Mouse (Mus musculus): ENCODE measurements around the gene Rraga.
"Not testable (repeated sequence)": the region's sequence is repeated elsewhere in the genome, so short reads cannot be mapped to it uniquely, and the experiment has no call there.

Gene Rraga

GRCm38 (mm10) chr4:86588236-86588635 is 12.8 kb downstream of the Rraga start:
- DNase-seq (ENCODE audit: extremely low spot score, low read depth, low spot score) = no peak

- DNase-seq (ENCODE audit: extremely low spot score, low read depth, low spot score) = no peak
These were observed 15.8 kb downstream of the Rraga start for GRCm38 (mm10) chr4:86591304-86591703.

GRCm38 (mm10) chr4:86611524-86612288 is 36.2 kb downstream of the Rraga start, which contains the start of gene Haus6:
Gene Haus6 (minus strand): TSS chr4:86612055.
- peak; percentile 95 for DNase-seq (ENCODE audit: extremely low spot score, low read depth, low spot score)

GRCm38 (mm10) chr4:86612289-86612620 is 36.8 kb downstream of the Rraga start:
- DNase-seq (ENCODE audit: extremely low spot score, low read depth, low spot score) = no peak

- no peak for DNase-seq (ENCODE audit: extremely low spot score, low read depth, low spot score)
These were observed 45.0 kb downstream of the Rraga start for GRCm38 (mm10) chr4:86620506-86620905.

- no peak for DNase-seq (ENCODE audit: extremely low spot score, low read depth, low spot score)
These were observed 46.6 kb downstream of the Rraga start for GRCm38 (mm10) chr4:86622116-86622515.

GRCm38 (mm10) chr4:86622532-86622931 is 47.1 kb downstream of the Rraga start:
- not testable (repeated sequence) for DNase-seq (ENCODE audit: extremely low spot score, low read depth, low spot score)

- DNase-seq (ENCODE audit: extremely low spot score, low read depth, low spot score) = no peak
These were observed 50.0 kb downstream of the Rraga start for GRCm38 (mm10) chr4:86625463-86625862.

- not testable (repeated sequence) for DNase-seq (ENCODE audit: extremely low spot score, low read depth, low spot score)
These were observed 51.0 kb downstream of the Rraga start for GRCm38 (mm10) chr4:86626496-86626895.

Measured in hindlimb bud, embryonic 11.5 days (tissue).